ENCODE assay signal across 25 mouse cellular contexts in the genomic region with DNA sequence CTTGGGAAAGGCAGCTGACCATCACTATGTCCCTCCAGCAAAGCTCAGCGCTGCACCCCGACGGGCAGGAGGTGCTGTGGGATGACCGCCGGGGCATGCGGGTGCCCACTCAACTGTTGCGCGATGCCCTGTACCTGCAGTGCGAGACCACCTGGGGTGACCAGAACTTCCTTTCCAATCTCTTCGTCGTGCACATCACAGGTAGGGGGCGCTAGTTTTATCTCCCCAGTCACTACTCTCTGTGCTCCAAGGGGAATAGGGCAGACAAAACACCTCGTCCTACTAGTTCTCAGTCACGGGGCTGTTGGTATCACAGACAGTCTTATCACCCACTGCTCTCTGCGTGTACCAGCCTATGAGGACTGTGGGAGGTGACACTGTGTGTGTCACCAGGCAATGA. TPM values are rescaled to one million over a fixed set of nuclear protein-coding genes. Genes with fewer than 3 reads are reported as not detected.
DNase-seq lines count a peak whose midpoint lies in the region; ATAC-seq and TF ChIP-seq lines count a peak whose summit lies in the region.
"Had no signal": no experiment of that assay in that cellular context is flagged by ENCODE, and none has a peak within 500 bp of the region (broad histone marks: within the 10 kb centered on the region; RNA-seq: fewer than 3 reads in every experiment).

No protein-coding gene starts in this region.

- no peak overlapping the region for H3K9ac ChIP-seq in hindbrain, postnatal 0 days (replicated peaks; ENCODE audit: low read length)
- no peak overlapping the region for H3K9ac ChIP-seq in hindbrain, embryonic 14.5 days
- no peak overlapping the region for H3K9ac ChIP-seq in lung, embryonic 14.5 days
- H3K9ac ChIP-seq: midbrain, embryonic 12.5 days; neural tube, embryonic 13.5 days had no signal

- H3K27ac ChIP-seq in hindbrain, postnatal 0 days: no peak overlapping the region
- no peak overlapping the region for H3K27ac ChIP-seq in hindbrain, embryonic 14.5 days
- no peak overlapping the region for H3K27ac ChIP-seq in lung, embryonic 14.5 days (ENCODE audit: low read depth)
- H3K27ac ChIP-seq: forebrain, embryonic 10.5 days; macrophage; midbrain, embryonic 12.5 days; neural tube, embryonic 13.5 days had no signal

- DNase-seq in hindbrain, postnatal 0 days (ENCODE audit: low spot score): no peak
- DNase-seq in hindbrain, embryonic 14.5 days (ENCODE audit: low spot score): no peak
- DNase-seq in lung, embryonic 14.5 days: no peak
- no peak for DNase-seq in lung, postnatal 10 days
- peak; percentile 68 for DNase-seq in ZHBTc4 (ENCODE audit: low read depth, low spot score)
- DNase-seq in frontal cortex, postnatal 25 days (ENCODE audit: low spot score in 2 of 2): no peak
- DNase-seq: adrenal gland, postnatal 36 days; B cell, adult 2 months; cerebellum, adult 18-20 months; cerebellum, postnatal 36 days; heart, adult 11 months; heart, postnatal 36 days; kidney, adult 9 months; kidney, postnatal 36 days; lung, adult 18-20 months; right cerebral cortex, adult 18-20 months had no signal

- no peak overlapping the region for H3K4me2 ChIP-seq in hindbrain, postnatal 0 days (ENCODE audit: low read depth, low read length)
- H3K4me2 ChIP-seq in hindbrain, embryonic 14.5 days (replicated peaks): no peak overlapping the region
- no peak overlapping the region for H3K4me2 ChIP-seq in lung, embryonic 14.5 days
- H3K4me2 ChIP-seq: midbrain, embryonic 12.5 days; neural tube, embryonic 13.5 days had no signal

- H3K36me3 ChIP-seq in hindbrain, postnatal 0 days (ENCODE audit: insufficient read depth, low read length): no peaks in the 10 kb centered on the region
- H3K36me3 ChIP-seq in hindbrain, embryonic 14.5 days (replicated peaks; ENCODE audit: control insufficient read depth, insufficient read depth): no peaks in the 10 kb centered on the region
- H3K36me3 ChIP-seq in lung, embryonic 14.5 days (ENCODE audit: insufficient read depth): no peaks in the 10 kb centered on the region
- no peaks in the 10 kb centered on the region for H3K36me3 ChIP-seq in E14TG2a.4 (ENCODE audit: insufficient read depth, low read length)
- H3K36me3 ChIP-seq: forebrain, embryonic 10.5 days; midbrain, embryonic 12.5 days; neural tube, embryonic 13.5 days had no signal

- peak; percentile 21; the same call in 1 of the 2 replicates for TF ChIP-seq CTCF in hindbrain, postnatal 0 days (IDR thresholded peaks at IDR 0.05; ENCODE audit: low read depth)
- 0 out of 2 replicates have a peak, but pooled peaks have one; percentile 15 for TF ChIP-seq CTCF in lung, embryonic 14.5 days (IDR thresholded peaks at IDR 0.05; ENCODE audit: low read depth)
- no peak; the same call in 1 of the 2 replicates for TF ChIP-seq CTCF in E14TG2a.4 (conservative IDR thresholded peaks at IDR 0.05; ENCODE audit: low read length)

- no peak overlapping the region for H3K4me3 ChIP-seq in hindbrain, postnatal 0 days (ENCODE audit: low read length)
- no peak overlapping the region for H3K4me3 ChIP-seq in hindbrain, embryonic 14.5 days (replicated peaks; ENCODE audit: low read length)
- H3K4me3 ChIP-seq in lung, embryonic 14.5 days (ENCODE audit: low read depth, low read length): no peak overlapping the region
- H3K4me3 ChIP-seq in E14TG2a.4 (replicated peaks; ENCODE audit: low read length): peak overlapping the region; percentile 43
- H3K4me3 ChIP-seq: forebrain, embryonic 10.5 days; midbrain, embryonic 12.5 days; neural tube, embryonic 13.5 days had no signal

- 61% methylated on average over 15 of the region's 15 CpGs for WGBS in hindbrain, postnatal 0 days
- 69% methylated on average over 15 of the region's 15 CpGs for WGBS in hindbrain, embryonic 14.5 days
- 64% methylated on average over 15 of the region's 15 CpGs for WGBS in lung, embryonic 14.5 days

- H3K9me3 ChIP-seq in hindbrain, postnatal 0 days (ENCODE audit: low read length): no peaks in the 10 kb centered on the region
- no peaks in the 10 kb centered on the region for H3K9me3 ChIP-seq in hindbrain, embryonic 14.5 days (ENCODE audit: control insufficient read depth, low read length)
- H3K9me3 ChIP-seq in lung, embryonic 14.5 days (ENCODE audit: low read depth, low read length): no peaks in the 10 kb centered on the region
- no peaks in the 10 kb centered on the region for H3K9me3 ChIP-seq in E14TG2a.4 (ENCODE audit: low read length)
- H3K9me3 ChIP-seq: forebrain, embryonic 10.5 days; midbrain, embryonic 12.5 days; neural tube, embryonic 13.5 days had no signal

- H3K4me1 ChIP-seq in hindbrain, postnatal 0 days (ENCODE audit: insufficient read depth, low read length): no peaks in the 10 kb centered on the region
- no peaks in the 10 kb centered on the region for H3K4me1 ChIP-seq in hindbrain, embryonic 14.5 days (replicated peaks; ENCODE audit: control insufficient read depth, insufficient read depth, low read length)
- no peaks in the 10 kb centered on the region for H3K4me1 ChIP-seq in lung, embryonic 14.5 days (ENCODE audit: insufficient read depth)
- H3K4me1 ChIP-seq in E14TG2a.4 (replicated peaks; ENCODE audit: low read depth, low read length): peaks cover 14% of the 10 kb centered on the region
- H3K4me1 ChIP-seq: forebrain, embryonic 10.5 days; midbrain, embryonic 12.5 days; neural tube, embryonic 13.5 days had no signal

- ATAC-seq in hindbrain, postnatal 0 days: no peak
- ATAC-seq in hindbrain, embryonic 14.5 days (ENCODE audit: low FRiP score): no peak
- no peak for ATAC-seq in lung, embryonic 14.5 days (ENCODE audit: insufficient read depth)

- no peaks in the 10 kb centered on the region for H3K27me3 ChIP-seq in hindbrain, postnatal 0 days (ENCODE audit: insufficient read depth, low read length)
- H3K27me3 ChIP-seq in hindbrain, embryonic 14.5 days (ENCODE audit: control insufficient read depth, insufficient read depth, low read length): no peaks in the 10 kb centered on the region
- no peaks in the 10 kb centered on the region for H3K27me3 ChIP-seq in lung, embryonic 14.5 days (ENCODE audit: insufficient read depth, low read length)
- H3K27me3 ChIP-seq in E14TG2a.4 (ENCODE audit: insufficient read depth, low read length): peaks cover 57% of the 10 kb centered on the region
- H3K27me3 ChIP-seq: midbrain, embryonic 12.5 days; neural tube, embryonic 13.5 days had no signal

RNA-seq across cellular contexts. Expression of a gene that starts 16.8 kb away (rescaled TPM):
- 2.5 and 3.7 TPM in 2 replicates for total RNA-seq in hindbrain, postnatal 0 days (2014; rRNA removed)
- polyA plus RNA-seq in hindbrain, postnatal 0 days (2015; fragmentation: Nextera tagmentation; extraction: Ambion mirVana): 1.2 TPM in 2 replicates
- 2.2 and 2.8 TPM in 2 replicates for polyA plus RNA-seq in hindbrain, embryonic 14.5 days (2014; fragmentation: Nextera tagmentation; extraction: Ambion mirVana)
- 14.4 and 14.6 TPM in 2 replicates for polyA plus RNA-seq in lung, embryonic 14.5 days (2014; fragmentation: Nextera tagmentation; extraction: Ambion mirVana)

RNA-seq across cellular contexts. Expression of a gene that starts 37.5 kb away (rescaled TPM):
- not detected in 2 replicates for total RNA-seq in hindbrain, postnatal 0 days (2014; rRNA removed)
- polyA plus RNA-seq in hindbrain, postnatal 0 days (2015; fragmentation: Nextera tagmentation; extraction: Ambion mirVana): 0.33 and 0.55 TPM in 2 replicates
- polyA plus RNA-seq in hindbrain, embryonic 14.5 days (2014; fragmentation: Nextera tagmentation; extraction: Ambion mirVana): not detected in 2 replicates
- polyA plus RNA-seq in lung, embryonic 14.5 days (2014; fragmentation: Nextera tagmentation; extraction: Ambion mirVana): not detected in 2 replicates
- total RNA-seq: adrenal gland, postnatal 36 days; gastrocnemius, adult 8-10 months; layer of hippocampus, postnatal 14 days; left cerebral cortex, postnatal 10 days had no signal
- polyA plus RNA-seq: forebrain, embryonic 10.5 days; limb, embryonic 14.5 days; macrophage; midbrain, embryonic 12.5 days; neural tube, embryonic 13.5 days had no signal
